Mouse (Mus musculus) heart, adult 2 months (tissue): ENCODE data around the gene Tex2. TPM values are rescaled to one million over a fixed set of nuclear protein-coding genes. Genes with fewer than 3 reads are reported as not detected.

ENCODE experiments used
- DNase-seq, 2 experiments: peaks; one replicate each; pipeline ENCODE4 v3.0.0; 2021
- H3K27ac ChIP-seq: fragments of 200-600 bp; 2 replicates; pipeline ENCODE4 v1.8.1; 2022
- H3K27me3 ChIP-seq: fragments of 200-500 bp; 2 replicates; pipeline ENCODE4 v1.6.1; 2012; ENCODE audit warnings: mild to moderate bottlenecking, low read length, inconsistent platforms, mixed read lengths; ENCODE audit not compliant: control insufficient read depth, insufficient read depth
- H3K36me3 ChIP-seq: fragments of 200-500 bp; 2 replicates; pipeline ENCODE4 v1.6.1; 2012; ENCODE audit warnings: low read length, inconsistent platforms; ENCODE audit not compliant: control insufficient read depth, insufficient read depth
- H3K4me1 ChIP-seq: fragments of 200-500 bp; 2 replicates; pipeline ENCODE4 v1.6.1; 2011; ENCODE audit warnings: low read length; ENCODE audit not compliant: control insufficient read depth, insufficient read depth
- H3K4me3 ChIP-seq: fragments of 200-600 bp; 2 replicates; pipeline ENCODE4 v1.8.1; 2022
- H3K79me2 ChIP-seq: fragments of 200-500 bp; replicated peaks from 2 replicates; pipeline ENCODE4 v1.6.1; 2012; ENCODE audit warnings: mild to moderate bottlenecking, inconsistent platforms, low read length, moderate library complexity, mixed read lengths; ENCODE audit not compliant: control insufficient read depth, insufficient read depth
- H3K9ac ChIP-seq: fragments of 200-500 bp; 2 replicates; pipeline ENCODE4 v1.6.1; 2012; ENCODE audit warnings: low read depth, mild to moderate bottlenecking, control low read depth, inconsistent platforms, low read length, mixed read lengths
- CTCF ChIP-seq: fragments of 200-600 bp; IDR thresholded peaks from 2 replicates; pipeline ENCODE4 v1.8.1; 2022; ENCODE audit warnings: antibody characterized with exemption, mild to moderate bottlenecking, moderate library complexity
- EP300 ChIP-seq: fragments of 200-500 bp; IDR thresholded peaks from 2 replicates; pipeline ENCODE4 v1.6.1; 2011; ENCODE audit warnings: low read depth, low read length, control low read depth; ENCODE audit not compliant: insufficient read depth
- POLR2A ChIP-seq: fragments of 200-500 bp; IDR thresholded peaks from 2 replicates; pipeline ENCODE4 v1.6.1; 2011; ENCODE audit warnings: mild to moderate bottlenecking, low read depth, low read length, control low read depth; ENCODE audit not compliant: insufficient read depth
- WGBS: fragments of 180-500 bp; shearing (Covaris S2); methylation state at CpG from one replicate; pipeline ENCODE4 v1.1.7; 2018; 5-methylcytosine and 5-hydroxymethylcytosine counted together
- intact Hi-C: fragments of 180-260 bp; cut with DNase I; formaldehyde crosslinking; loops from one replicate; pipeline ENCODE4 v1.15.1; 2025
- long read RNA-seq: library from polyadenylated mRNA; stranded (forward); transcript quantifications from one replicate; pipeline ENCODE4 v2.0.0, GENCODE M21; 2021
- polyA plus RNA-seq: library from polyadenylated mRNA; depleted of rRNA; stranded (reverse); fragments of >200 nt; gene quantifications from 2 replicates; pipeline ENCODE4 v1.2.3, GENCODE M21; 2012; rRNA removed
- total RNA-seq, 2 experiments: library from RNA; stranded (reverse); gene quantifications; 2 replicates each; pipeline ENCODE4 v1.2.3; 2021

Tex2 gene
- 10 to 100 TPM; 42.5 to 46.8 TPM for total RNA-seq
- 17.2 and 27.1 TPM in 2 replicates for polyA plus RNA-seq
- long read RNA-seq, full-length matches to known transcripts = 7 of 11 reads
- long read RNA-seq, partial matches to known transcripts = 4 of 11 reads
- long read RNA-seq, other reads (novel, unspliced or antisense) = 0 of 11 reads

- WGBS = under 1% methylated on average over 42 of the region's 45 CpGs
- no peaks in the 10 kb centered on the region; the same call in 1 of the 2 replicates for H3K79me2 ChIP-seq
- peak within 1 kb of the TSS; percentile 99 for H3K4me3 ChIP-seq
- peaks cover 2% of the 10 kb centered on the region; the same call in 1 of the 2 replicates for H3K36me3 ChIP-seq
- peak within 1 kb of the TSS; percentile 95 for H3K27ac ChIP-seq
- peak; percentile 97 to 99 for DNase-seq
- intact Hi-C loops = loop anchor here (5.0 kb wide), 4 partner anchors 41 to 341 kb away; partner anchors contain the start of gene Smarcd2
- peak within 1 kb of the TSS; percentile 98 for H3K9ac ChIP-seq
- H3K27me3 ChIP-seq = no peaks in the 10 kb centered on the region
- H3K4me1 ChIP-seq = peaks cover 14% of the 10 kb centered on the region
- TF ChIP-seq CTCF (no peak), EP300 (no peak), POLR2A (peak; percentile 73)
Measured at GRCm38 (mm10) chr11:106612961-106613637, at the start of gene Tex2. Tex2 (minus strand) TSS chr11:106613423.

- H3K27me3 ChIP-seq = no peaks in the 10 kb centered on the region
- H3K36me3 ChIP-seq = peaks cover 37% of the 10 kb centered on the region
- no peak overlapping the region for H3K4me3 ChIP-seq
- no peaks in the 10 kb centered on the region for H3K79me2 ChIP-seq
- peak overlapping the region; percentile 94 for H3K27ac ChIP-seq
- H3K9ac ChIP-seq = no peak overlapping the region
- TF ChIP-seq POLR2A (no peak), CTCF (no peak), EP300 (no peak)
- peaks cover 41% of the 10 kb centered on the region for H3K4me1 ChIP-seq
- no peak for DNase-seq
- intact Hi-C loops = no loop called here
- 79% methylated on average over 10 of the region's 11 CpGs for WGBS
Measured at GRCm38 (mm10) chr11:106662634-106663407, 49.6 kb upstream of the Tex2 start.

DNA sequence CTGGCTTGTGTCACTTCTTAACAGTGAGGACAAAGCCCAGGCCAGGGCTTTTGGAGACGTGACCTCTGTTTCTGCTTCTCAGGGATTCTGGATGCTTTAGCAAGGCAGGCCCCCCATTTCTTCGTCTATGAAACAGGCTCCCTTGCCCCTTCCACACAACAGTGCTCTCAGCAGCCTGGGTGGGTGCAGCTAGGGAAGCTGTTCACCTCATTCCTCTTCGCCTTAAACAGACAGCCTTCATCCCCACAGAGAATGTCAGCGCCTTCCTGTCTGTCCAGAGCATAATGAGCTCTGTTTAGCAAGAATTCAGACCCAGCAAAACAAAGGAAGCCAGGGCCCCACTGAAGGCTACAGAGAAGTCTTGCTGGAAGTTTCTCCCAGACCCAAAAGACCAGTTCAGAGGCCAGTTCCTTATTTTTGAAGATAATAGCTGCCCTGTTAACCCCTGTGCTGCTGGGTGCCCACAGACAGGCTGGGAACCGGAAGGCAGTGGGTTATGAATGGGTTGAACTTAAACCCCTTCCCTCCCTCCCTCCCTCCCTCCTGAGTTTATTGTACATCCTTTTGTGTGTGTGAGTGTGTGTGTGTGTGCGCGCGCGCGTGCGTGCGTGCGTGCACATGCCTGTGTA is 47.3 kb upstream of the Tex2 start:
- Histone ChIP-seq H3K4me1 (peaks cover 36% of the 10 kb centered on the region), H3K79me2 (no peaks in the 10 kb centered on the region), H3K36me3 (peaks cover 27% of the 10 kb centered on the region), H3K27ac (peak overlapping the region; percentile 94), H3K9ac (no peak overlapping the region), H3K4me3 (no peak overlapping the region), H3K27me3 (no peaks in the 10 kb centered on the region)
- TF ChIP-seq CTCF = no peak
- TF ChIP-seq EP300 = no peak
- no peak for TF ChIP-seq POLR2A
- intact Hi-C loops = loop anchor here (1.0 kb wide), 1 partner anchor 15 kb away; no protein-coding TSS in a partner anchor
- peak; percentile 57 to 67 for DNase-seq
- WGBS = 44% methylated on average over 13 of the region's 13 CpGs

DNA sequence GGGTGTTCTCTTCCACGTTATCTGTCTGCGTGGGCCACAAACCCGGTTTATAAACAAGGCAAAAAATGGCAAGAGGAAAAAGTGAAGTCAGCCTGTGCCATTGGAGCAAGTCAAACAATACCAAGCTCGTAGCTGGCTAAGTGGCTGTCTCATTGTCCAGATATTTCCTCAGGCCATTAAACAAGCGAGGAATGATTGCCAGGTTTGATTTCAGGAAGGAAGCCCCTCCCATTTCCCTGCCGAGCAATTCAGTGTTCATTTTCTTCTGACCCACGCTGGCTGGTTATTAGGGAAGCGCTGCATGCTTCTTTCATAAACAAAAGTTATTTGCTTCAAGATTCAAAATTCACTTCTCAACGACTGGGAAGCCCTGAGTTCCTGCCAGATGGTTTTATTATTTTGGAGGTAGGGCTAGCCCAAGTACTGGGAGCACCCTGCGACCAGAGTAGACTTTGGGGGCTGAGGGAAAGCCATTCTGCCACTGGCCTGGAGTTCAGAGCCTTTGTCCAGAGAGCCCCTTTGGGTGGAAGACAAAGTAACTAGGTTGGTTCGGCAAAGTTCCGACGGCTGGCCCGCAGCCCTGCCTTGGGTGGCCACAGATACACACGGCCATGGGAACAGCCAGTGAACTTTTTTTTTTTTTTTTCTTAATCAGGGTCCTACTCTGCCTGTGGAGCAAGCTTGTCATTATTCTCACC is 46.5 kb upstream of the Tex2 start:
- 29% methylated on average over 15 of the region's 15 CpGs for WGBS
- Histone ChIP-seq H3K27ac (peak overlapping the region; percentile 94), H3K4me1 (peaks cover 35% of the 10 kb centered on the region), H3K79me2 (no peaks in the 10 kb centered on the region), H3K36me3 (peaks cover 27% of the 10 kb centered on the region), H3K27me3 (no peaks in the 10 kb centered on the region), H3K4me3 (no peak overlapping the region), H3K9ac (no peak overlapping the region)
- peak; percentile 78 to 84 for DNase-seq
- intact Hi-C loops = loop anchor here (1.0 to 2.0 kb wide), 2 partner anchors 16 to 53 kb away; no protein-coding TSS in a partner anchor
- TF ChIP-seq CTCF (no peak), POLR2A (peak; percentile 15), EP300 (peak; percentile 88)
